Mouse (Mus musculus) liver, postnatal 0 days (tissue): ENCODE measurements around the gene 6430571L13Rik.

Experiments
- CTCF ChIP-seq: sonication (generic); IDR thresholded peaks from 2 replicates; pipeline ENCODE4 v1.5.1; 2016; ENCODE audit warnings: antibody characterized with exemption, low read depth
- EP300 ChIP-seq: IDR thresholded peaks from 2 replicates; pipeline ENCODE4 v1.6.1; 2016; ENCODE audit warnings: antibody characterized with exemption, low read depth, mild to moderate bottlenecking

- TF ChIP-seq CTCF, result no peak
- no peak for TF ChIP-seq EP300
Observed at GRCm38 (mm10) chr9:107333686-107334085, 6.7 kb upstream of the 6430571L13Rik start.
